Mouse (Mus musculus) lung, postnatal 14 days (tissue): ENCODE data around the gene Tedc1.
"Not testable (repeated sequence)": the region's sequence is repeated elsewhere in the genome, so short reads cannot be mapped to it uniquely, and the experiment has no call there.

Experiments
- DNase-seq: peaks from one replicate; pipeline ENCODE4 v3.0.0; 2021

The Tedc1 gene

DNA sequence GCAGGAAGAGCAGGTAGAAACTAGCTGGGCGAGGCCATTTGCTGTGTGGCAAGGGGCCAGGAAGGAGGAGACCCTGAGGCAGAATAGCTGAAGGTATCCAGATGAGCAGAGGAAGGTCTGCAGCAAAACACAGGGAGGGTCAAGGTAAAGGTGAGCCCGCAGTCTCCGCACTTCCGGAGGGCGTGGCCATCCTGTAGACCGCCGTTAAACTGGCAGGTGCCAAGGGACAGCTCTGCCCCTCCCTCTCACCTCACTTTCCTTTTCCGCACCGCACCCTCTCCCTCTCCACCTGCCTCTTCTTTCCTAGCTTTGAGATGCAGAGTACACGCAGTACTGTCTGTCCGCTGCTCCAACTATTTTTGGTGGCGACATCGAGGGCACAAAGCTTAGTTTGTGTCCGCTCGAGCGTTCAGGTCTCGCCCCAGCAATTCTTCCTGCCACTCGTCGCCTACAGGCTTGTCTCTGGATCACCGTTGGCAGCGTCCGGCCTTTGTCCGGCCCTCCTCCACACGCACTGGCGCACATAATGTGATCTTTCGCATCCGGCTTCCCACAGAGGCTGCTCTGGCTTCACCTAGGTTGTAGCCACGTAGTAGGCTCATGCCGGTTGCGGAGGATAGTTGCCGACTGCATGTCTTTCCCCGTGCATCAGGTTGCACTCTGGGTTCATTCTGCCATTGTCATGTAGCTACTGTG, 997 bp upstream of the Tedc1 start:
- peak; percentile 66 for DNase-seq

DNA sequence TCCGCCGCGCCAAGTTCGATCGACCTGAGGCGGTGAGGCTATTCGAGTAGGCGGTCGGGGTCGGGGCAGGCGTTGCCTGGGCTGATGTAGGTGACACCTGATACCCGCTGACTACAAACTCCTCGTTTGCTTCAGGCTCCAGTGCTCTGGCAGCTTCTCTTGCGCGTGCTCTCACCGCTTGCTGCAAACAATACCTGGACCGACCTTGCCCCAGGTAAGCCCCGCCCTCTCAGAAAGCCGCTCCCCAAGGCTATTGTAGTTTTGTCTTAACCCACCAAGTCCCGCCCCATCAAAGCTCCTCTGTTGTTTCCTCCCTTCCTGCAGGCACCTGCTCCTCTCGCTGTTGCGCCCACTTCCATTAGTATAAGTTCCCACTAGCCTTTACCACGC, 314 bp downstream of the Tedc1 start:
- no peak for DNase-seq

DNA sequence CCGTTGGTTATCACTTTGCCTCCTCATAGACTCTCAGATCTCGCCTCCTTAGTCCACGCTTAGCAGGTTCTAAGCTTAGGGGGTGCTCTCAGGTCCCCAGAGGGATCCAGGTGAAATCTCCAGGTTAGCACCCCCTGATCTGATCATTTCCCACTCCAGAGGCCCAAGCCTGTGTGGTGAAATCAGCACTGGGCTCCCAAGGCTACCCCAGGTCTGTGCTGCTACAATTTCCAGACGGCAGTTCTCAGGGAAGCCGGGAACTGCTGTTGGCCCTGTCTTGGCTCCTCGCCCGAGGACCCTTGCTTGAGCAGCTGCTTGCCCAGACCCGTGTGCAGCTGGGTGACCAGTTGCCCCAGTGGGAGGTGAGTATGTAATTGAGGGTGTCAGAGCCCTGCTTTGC, 781 bp downstream of the Tedc1 start:
- DNase-seq = no peak

DNA sequence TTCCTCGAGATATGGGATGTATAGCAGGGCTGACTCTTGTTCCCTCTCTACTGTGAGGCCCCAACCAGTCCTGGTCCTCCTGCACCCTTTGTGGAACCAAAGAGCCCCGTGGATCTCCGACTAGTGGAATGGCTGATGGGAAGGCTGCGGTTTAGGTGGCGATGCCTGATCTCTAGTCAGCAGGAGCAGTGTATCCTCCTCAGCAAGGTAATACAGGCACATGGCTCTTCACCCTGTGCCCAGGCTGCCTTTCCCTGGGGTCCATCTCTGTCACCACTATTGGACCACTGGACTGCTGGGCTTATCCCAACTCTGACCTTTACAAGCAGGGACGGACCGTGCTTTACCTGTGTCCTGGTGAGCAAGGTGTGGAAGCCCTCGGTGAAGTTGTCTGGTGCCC, 1.3 kb downstream of the Tedc1 start:
- no peak for DNase-seq

DNA sequence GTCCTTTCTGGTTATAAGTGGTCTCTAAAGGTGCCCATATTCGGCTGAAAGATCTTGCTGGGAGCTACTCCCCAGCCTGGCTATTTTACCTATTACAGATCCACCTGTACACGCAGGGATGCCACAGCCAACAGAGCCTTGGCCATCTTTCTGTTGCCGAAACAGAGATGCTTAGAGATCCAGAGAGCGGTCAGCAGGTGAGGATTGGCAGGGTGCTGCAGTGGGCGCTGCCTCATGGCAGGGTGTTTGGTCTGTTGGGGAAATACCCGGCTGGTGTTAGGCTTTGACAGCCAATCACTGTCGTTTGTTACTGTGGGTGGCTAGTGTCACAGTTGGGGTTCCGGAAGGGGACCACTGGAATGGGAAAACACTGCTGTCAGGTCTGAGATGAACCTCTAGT, 1.8 kb downstream of the Tedc1 start:
- no peak for DNase-seq

DNA sequence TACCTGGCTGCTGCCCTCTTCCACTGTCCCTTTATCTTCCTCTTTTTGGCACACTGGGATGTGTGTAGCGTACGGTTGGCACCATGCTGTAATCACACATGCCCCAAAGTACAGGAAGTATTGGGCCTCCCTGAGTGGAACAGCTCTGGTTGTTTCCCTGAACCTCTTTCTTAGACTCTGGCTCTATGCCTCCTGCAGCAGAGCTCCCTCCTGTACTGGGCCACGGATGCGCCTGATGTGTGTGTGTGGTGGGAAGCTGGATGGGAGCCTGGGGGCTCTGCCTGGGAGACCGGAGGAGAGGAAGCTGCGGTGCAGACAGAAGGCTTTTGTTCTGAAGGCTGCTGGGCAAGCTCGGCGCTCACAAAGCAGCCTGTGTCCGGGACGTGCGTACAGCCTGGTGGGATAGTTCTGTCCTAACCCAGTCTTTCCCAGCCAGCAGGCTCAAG, 7.4 kb downstream of the Tedc1 start:
- no peak for DNase-seq

DNA sequence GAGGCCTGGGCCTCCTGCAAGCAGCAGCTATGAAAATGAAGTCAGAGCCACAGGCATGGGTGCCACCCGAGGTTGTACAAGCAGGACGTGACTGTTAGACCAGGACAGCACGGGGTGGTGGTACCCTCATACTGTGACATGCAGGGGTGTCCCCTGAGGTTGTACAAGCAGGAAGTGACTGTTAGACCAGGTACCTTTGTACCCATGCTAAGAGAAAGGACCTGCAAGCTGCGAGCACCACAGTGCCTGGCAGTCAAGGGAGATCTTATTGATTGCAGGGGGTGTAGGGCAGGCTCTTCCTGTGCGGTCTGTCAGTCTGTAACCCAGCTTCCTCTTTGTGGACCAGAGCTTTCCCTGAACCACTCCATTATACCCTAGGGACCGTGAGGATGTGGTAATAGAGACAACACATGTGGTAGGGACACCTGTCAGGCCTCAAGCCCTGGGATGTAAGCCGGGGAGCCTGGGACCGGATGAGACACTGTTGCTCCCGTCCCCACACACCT, 11.9 kb downstream of the Tedc1 start:
- DNase-seq = no peak

DNA sequence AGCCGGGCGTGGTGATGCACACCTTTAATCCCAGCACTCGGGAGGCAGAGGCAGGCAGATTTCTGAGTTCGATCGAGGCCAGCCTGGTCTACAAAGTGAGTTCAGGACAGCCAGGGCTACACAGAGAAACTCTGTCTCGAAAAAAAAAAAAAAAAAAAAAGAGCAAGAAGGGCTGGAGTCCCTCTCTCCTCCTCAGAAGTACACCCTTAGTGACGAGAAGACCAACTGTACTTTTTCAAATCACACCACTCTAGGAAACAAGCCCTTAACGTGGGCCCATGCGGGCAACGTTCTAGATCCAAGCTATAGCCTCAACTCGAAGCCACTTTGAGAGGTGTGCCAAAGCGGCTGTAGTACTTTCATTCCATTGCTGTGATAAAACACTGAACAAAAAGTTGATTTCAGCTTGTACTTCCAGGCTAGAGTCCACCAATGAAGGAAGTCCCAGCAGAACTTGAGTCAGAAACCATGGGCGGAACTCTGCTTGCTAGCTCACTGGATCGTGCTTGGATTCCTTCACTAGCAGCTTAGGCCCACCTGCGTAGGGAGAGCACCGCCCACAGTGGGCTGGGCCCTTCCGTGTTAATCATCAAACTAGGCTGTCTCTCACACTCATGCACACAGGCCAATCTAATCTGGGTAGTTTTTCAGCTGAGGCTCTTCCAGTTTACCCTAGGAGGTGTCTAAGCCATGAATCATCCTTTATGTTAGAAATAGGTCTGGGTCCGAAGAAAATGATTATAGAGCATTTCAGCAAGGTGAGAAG, 20.9 kb downstream of the Tedc1 start:
- DNase-seq = no peak

DNA sequence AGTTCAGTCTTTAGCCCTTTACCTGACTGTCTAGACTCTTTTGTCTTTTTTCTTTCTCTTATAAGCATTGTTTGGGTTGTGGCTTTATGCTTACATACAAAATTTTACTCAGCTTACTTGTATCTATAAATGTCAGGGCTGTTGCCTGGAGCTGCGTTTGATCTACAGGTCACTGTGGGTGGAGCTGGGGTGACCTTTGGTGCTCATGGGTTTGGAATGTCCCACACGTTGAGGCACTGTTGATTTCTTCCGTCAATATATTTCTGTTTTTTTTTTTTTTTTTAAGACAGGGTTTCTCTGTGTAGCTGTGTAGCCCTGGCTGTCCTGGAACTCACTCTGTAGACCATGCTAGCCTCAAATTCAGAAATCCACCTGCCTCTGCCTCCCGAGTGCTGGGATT, 24.8 kb downstream of the Tedc1 start:
- no peak for DNase-seq

DNA sequence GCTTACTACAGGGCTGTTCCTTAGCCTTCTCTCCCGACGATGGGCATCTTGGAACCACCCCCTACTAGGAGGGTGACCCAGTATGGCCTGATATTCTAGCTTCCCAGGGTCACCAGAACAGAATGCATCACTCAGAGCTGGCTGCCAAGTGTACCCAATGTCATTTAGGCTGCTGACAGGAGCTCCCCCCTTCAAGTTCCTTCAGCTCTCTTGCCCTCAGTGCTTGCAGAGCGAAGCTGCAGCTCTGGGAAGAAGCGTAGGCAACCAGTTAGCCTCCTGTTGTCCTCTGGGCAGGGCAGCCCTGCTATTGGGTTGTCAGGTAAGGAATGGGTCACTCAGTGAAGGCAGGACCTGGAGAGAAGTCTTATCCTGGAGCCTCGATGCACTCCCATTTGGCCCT, 28.7 kb downstream of the Tedc1 start:
- no peak for DNase-seq

DNA sequence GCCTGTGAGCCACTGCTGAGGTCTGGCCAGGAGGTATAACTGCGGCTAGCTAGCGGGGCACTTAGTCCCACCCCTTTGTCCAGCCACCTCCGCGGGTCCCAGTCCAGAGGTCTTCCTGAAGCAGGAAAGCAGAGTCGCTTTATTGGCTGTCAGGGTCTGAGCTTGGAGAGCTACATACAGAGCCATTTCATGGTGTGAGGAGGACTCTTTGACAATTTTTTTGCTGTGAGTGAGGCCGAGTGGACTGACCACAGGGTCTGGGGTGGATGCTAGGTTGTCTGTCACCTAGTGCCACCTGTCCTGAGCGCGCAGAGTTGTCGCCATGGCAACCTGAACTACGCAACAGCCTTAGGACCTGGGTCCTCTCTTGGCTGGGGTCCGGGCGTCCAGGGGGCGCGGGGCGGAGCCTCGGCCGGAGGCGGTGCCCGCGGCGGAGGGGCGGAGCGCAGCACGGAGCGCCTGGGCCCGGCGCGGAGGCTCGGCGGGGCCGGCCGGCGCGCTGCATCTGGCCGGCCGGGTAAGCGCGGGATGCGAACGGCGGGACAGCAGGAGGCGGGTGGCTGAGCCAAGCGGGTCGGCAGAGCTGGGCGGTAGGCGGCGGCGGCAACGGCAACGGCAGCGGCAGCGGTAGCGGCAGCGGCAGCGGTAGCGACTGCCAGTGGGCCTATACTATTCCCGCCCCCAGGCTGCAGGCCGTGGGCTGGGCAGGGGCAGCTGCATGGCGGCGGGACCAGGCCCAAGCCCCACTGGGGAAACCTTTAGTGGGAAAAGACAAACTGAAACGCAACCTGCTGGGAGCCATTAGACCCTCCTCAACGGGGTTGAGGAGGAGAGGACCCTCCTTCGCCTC, 29.4 kb downstream of the Tedc1 start, which contains the start of gene Tmem121:
TSS of gene Tmem121 (plus strand) at position 489 of the 850 bp plus-strand sequence.
- no peak for DNase-seq

DNA sequence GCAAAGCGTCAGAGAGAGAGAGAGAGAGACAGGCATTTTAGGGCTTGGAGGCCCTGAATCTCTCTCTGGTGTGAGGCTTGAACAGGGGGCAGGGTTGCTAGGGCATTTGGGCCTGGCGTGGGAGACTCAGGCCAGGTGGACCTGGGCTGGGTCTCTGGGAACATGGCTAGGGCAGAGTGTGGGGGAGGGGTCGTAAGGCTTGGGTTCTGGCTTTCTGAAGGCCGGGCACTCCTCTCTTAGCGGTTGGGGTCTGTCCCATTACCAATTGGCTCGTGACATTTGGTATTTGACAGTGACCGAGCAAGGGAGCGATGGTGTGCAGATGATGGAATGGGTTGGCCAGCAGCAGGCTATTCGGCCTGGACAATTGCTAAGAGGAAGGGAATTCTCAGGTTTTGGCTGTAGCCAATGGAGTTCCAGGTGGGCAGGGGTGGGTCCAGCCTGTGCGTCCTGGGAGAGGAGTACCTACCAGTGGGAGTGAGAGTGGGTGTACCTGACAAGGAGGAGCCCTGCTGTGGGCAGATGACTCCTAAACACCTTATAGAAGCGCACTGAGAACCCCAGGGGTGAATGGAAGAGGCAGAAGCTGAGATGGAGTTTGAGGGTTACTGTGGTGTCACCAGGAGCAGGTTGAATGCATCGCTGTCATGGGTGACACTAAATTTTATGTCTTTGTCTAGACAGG, 30.2 kb downstream of the Tedc1 start:
- DNase-seq = no peak

DNA sequence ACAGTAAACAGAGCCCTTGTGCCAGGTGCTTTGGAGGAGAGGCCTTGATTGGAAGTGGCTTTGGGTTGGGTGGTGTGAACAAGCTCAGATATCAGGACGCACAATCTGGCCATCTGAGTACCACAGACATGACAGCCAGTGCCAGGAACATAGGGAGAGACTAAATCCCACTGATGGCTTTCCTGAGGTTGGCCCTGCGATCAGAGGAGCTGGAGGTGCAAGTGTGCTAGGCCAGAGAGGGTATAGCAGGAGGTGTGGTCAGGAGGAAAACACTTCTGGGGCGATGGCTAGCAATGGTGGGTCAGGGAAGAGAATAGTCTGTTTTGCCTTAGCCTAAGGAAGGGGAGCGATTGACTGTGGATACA, 30.8 kb downstream of the Tedc1 start:
- no peak for DNase-seq

DNA sequence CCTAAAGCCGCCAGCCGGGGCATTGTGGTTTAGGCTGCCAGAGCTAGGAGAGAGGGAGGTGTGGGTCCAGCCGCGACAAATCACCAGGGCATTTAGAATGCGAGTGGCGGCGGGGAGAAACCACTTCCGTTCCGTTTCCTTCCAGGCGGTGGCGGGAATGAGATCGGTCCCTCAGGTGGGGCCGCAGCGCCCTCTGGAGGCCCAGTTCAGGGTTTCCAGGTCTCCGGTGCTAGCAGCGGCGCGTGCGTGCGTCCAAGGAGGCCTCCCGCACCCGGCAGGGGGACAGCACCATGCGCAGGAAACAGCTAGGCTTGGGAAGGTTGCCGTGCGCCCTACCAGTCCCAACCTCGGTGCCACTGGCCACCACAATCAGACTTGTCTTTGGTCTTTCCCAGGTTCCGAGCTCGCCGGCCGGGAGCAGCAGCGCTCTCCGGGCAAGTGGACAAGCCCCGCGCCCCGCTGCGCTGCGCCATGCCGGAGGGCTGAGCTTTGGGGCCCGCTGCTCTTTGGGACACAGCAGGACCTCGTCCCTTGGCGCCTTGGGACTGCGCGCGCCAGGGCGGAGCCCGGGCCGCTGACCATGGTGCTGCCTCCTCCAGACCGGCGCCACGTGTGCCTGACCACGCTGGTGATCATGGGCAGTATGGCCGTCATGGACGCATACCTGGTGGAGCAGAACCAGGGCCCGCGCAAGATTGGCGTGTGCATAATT, 31.5 kb downstream of the Tedc1 start:
- DNase-seq = peak; percentile 75

DNA sequence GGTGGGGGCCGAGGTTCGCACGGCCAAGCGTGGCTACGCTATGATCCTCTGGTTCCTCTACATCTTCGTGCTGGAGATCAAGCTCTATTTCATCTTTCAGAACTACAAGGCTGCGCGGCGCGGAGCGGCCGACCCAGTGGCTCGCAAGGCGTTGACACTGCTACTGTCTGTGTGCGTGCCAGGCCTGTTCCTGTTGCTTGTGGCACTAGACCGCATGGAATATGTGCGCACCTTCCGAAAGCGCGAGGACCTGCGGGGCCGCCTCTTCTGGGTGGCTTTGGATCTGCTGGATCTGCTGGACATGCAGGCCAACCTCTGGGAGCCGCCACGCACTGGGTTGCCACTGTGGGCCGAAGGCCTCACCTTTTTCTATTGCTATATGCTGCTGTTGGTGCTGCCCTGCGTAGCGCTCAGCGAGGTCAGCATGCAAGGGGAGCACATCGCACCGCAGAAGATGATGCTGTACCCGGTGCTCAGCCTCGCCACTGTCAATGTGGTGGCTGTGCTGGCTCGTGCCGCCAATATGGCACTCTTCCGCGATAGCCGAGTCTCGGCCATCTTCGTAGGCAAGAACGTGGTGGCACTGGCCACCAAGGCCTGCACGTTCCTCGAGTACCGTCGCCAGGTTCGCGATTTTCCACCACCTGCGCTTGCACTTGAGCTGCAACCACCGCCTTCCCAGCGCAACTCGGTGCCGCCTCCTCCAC, 32.3 kb downstream of the Tedc1 start:
- no peak for DNase-seq

DNA sequence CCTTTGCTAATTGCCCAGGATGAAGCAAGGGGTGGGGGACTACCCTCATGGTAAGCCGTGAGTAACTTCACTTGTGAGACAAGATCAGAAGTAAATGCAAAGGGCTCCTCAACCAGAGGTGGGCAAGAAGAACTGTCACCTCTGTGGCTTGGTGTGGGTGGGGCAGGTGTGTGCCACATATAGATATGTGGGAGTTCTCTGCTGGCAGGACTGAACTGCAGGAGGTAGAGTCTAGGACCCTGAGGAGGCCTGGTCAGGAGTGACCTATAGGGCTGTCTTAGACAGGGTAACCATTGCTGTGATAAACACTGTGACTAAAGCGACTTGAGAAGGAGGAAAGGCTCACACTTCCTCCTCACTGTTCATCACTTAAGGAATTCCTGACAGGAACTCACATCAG, 37.2 kb downstream of the Tedc1 start:
- DNase-seq = no peak

DNA sequence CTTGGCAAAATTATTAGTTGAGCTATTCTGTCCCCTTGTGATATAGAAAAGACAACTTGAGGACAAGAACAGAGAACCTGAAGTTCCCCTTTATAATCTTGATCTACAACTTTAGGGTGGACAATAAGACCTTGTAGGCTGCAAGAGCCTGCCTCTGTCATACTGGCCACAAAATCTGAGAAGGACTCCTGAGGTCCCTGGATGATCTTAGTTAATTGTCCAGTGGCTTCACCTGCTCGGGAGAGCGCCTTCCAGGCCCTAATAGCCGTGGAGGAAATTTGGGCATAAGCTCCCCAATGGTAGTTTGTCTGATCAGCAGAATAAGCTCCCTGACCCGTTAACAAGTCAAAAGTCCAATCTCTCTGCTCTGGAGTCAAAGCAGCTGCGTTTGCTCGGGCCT, 42.9 kb downstream of the Tedc1 start:
- not testable (repeated sequence) for DNase-seq

DNA sequence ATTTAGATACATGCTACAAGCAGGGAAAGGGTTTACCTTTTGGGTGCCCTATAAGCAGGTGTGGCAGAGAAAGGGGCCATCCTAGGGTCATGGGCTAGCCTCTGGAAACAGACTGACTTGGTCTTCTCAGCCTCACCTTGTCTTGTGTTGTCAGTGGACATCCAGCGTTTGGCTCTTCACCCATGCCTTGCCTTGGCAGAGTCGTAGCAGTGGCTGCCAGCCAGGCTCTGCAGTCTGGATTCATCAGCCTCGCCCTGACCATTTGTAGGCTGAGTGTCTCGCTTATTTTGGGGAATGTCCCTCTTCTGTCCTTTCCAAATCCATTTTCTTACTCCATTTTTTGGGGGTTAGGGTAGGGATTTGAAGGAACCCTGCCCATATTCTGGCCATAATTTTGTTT, 45.1 kb downstream of the Tedc1 start:
- no peak for DNase-seq

DNA sequence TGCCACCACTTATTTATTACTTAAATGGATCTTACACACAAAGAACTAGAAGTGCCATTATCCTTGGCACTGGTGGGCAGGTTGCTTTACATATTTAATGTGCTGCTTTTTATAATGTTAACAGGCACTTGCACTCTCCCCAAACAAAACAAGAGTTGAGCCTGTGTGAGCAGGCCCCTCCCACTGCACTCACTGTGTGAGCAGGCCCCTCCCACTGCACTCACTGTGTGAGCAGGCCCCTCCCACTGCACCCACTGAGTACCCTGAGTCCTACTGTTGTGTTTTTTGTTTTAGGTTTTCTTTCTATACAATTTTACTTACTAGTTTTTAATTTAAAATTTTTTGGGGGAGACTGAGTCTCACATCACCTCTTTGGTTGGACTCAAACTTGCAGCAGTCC, 45.8 kb downstream of the Tedc1 start:
- no peak for DNase-seq

DNA sequence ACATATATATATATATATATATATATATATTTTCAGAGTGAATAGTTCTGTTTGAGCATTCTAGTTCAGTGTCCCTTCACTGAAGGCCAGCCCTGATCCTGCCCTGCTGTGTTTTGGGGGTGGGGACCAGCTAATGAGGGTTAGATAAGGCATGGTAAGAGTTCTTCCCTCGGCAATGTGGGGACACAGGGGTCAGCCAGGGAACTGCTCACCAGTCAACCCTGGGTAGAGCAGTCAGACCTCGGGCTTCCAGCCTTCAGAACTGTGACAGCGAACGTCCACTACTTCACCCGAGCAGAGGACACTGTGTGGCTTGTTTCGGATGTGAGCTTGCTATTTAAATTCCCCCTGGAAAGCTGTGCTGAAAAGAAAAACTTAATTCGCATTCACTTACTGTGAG, 47.3 kb downstream of the Tedc1 start:
- DNase-seq = no peak

DNA sequence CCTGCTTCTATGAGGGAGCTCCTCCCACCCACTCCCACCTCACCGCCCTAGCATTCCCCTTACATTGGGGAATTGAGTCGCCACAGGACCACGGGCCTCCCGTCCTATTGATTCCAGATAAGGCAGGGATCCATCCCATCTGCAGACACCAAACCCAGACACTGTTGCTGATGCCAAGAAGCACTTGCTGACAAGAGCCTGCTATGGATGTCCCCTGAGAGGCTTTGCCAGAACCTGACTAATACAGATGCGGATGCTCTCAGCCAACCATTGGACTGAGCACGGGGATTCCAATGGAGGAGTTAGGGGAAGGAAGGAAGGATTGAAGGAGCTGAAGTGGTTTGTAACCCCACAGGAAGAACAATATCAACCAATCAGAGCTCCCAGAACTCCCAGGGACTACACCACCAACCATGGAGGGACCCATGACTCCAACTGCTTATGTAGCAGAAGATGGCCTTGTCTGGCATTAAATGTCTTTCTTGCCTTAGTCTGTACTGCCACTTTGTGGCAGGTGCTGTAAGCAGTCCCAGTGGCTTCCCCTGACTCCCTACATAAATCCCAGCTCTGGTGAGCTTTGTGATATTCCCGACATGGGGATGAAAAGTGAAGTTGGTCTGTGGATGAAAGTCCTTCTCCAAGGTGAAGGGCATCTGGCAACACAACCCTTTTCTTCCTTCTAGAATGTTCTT, 49.2 kb downstream of the Tedc1 start:
- DNase-seq = no peak
